ENCODE assay signal across 13 mouse cellular contexts in genomic region chr15:31239713-31240112, GRCm38 (mm10).
"Had no signal": no experiment of that assay in that cellular context is flagged by ENCODE, and none has a peak within 500 bp of the region (broad histone marks: within the 10 kb centered on the region; RNA-seq: fewer than 3 reads in every experiment).

No protein-coding gene starts in this region.

- H3K27me3 ChIP-seq: liver, embryonic 15.5 days; midbrain, embryonic 12.5 days; stomach, embryonic 15.5 days had no signal

- ATAC-seq: lung, postnatal 0 days had no signal

- H3K4me1 ChIP-seq: midbrain, embryonic 12.5 days; stomach, embryonic 15.5 days had no signal

- H3K36me3 ChIP-seq: midbrain, embryonic 12.5 days had no signal

- H3K9me3 ChIP-seq: limb, embryonic 10.5 days; liver, embryonic 15.5 days; midbrain, embryonic 12.5 days; stomach, embryonic 15.5 days had no signal

- H3K4me3 ChIP-seq: limb, embryonic 10.5 days; liver, embryonic 15.5 days; midbrain, embryonic 12.5 days; stomach, embryonic 15.5 days had no signal

- DNase-seq: kidney, postnatal 10 days; kidney, postnatal 4 days; lung, adult 2 months; lung, postnatal 36 days; right cerebral cortex, postnatal 4 days; spleen, adult 18-20 months; thymus, adult 2 months; thymus, postnatal 25 days had no signal
